8 mouse cellular contexts compared by ENCODE assay signal in the genomic region with DNA sequence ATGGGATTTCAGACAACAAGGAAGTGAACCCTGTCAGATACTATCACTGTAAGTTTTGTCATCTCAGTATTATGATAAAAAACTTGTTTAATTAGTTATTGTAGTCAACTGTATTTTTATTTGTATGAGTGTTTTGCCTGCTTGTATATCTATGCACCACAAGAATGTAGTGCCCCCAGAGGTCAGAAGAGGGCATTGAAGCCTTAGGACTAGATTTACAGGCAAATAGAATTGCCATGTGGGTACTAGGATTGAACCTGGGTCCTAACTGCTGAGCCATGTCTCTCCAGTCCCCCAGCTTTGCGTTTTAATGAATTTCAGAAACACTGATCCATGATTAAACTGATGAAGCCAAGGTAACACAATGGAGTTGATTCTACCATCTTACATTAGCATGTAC. TPM values are rescaled to one million over a fixed set of nuclear protein-coding genes. Genes with fewer than 3 reads are reported as not detected.
DNase-seq lines count a peak whose midpoint lies in the region; ATAC-seq lines count a peak whose summit lies in the region.

No protein-coding gene starts in this region.

- intact Hi-C loops in left cerebral cortex, postnatal 25 days (cut with DNase I), result no loop called here

- DNase-seq in frontal cortex, postnatal 10 days (ENCODE audit: low spot score in 2 of 2), result no peak
- DNase-seq in A20 (ENCODE audit: low read depth, low spot score) (peak; percentile 75), liver (peak; percentile 23)
- DNase-seq in retina, embryonic 14.5 days (ENCODE audit: low spot score), result peak; percentile 58
- no peak for DNase-seq in left cerebral cortex, postnatal 25 days (ENCODE audit: low spot score in 2 of 2)
- DNase-seq in left cerebral cortex, adult 9 months (ENCODE audit: low spot score in 2 of 2), result no peak

- ATAC-seq in frontal cortex, adult (ENCODE audit: low TSS enrichment), result peak; percentile 59; the same call in 1 of the 2 replicates
- ATAC-seq in activated CD4-positive, CD25-positive, alpha-beta regulatory T cell, adult 4 months, result peak; percentile 93

RNA-seq across cellular contexts. Expression of gene Nup43, which starts 6.4 kb away (rescaled TPM):
- polyA plus RNA-seq in activated CD4-positive, CD25-positive, alpha-beta regulatory T cell, adult 4 months (2017; shearing (Covaris generic)), result 10 to 100 TPM; 29.1 to 30.2 TPM
- 1 to 10 TPM; 4.1 to 4.2 TPM for total RNA-seq in left cerebral cortex, postnatal 25 days (2021)

RNA-seq across cellular contexts. Expression of gene Pcmt1, which starts 7.3 kb away (rescaled TPM):
- 100 to 1,000 TPM; 109 to 123 TPM for polyA plus RNA-seq in activated CD4-positive, CD25-positive, alpha-beta regulatory T cell, adult 4 months (2017; shearing (Covaris generic))
- total RNA-seq in left cerebral cortex, postnatal 25 days (2021), result 100 to 1,000 TPM; 174 to 185 TPM

RNA-seq across cellular contexts. Expression of gene Lats1, which starts 7.3 kb away (rescaled TPM):
- polyA plus RNA-seq in activated CD4-positive, CD25-positive, alpha-beta regulatory T cell, adult 4 months (2017; shearing (Covaris generic)), result 1 to 10 TPM; 6.9 to 7.0 TPM
- total RNA-seq in left cerebral cortex, postnatal 25 days (2021), result 10 to 100 TPM; 33.7 to 33.9 TPM

RNA-seq across cellular contexts. Expression of gene Katna1, which starts 52.1 kb away (rescaled TPM):
- 10 to 100 TPM; 77.4 to 78.9 TPM for polyA plus RNA-seq in activated CD4-positive, CD25-positive, alpha-beta regulatory T cell, adult 4 months (2017; shearing (Covaris generic))
- 10 to 100 TPM; 15.6 to 16.3 TPM for total RNA-seq in left cerebral cortex, postnatal 25 days (2021)

Comparison
In these comparisons a context has a peak if more than half of its experiments do, and no peak if none do; other contexts are left out.
1. DNase-seq: peak in A20 (single experiment), liver (single experiment) and retina, embryonic 14.5 days (single experiment); none in frontal cortex, postnatal 10 days (0 of 2), left cerebral cortex, postnatal 25 days (0 of 2) and left cerebral cortex, adult 9 months (0 of 2).